Mouse (Mus musculus) embryo, embryonic 11 days (tissue): Measurements from ENCODE around the gene Nme4.

Experiments used
- DNase-seq: peaks from one replicate; pipeline ENCODE4 v3.0.0-alpha.2; 2015

Gene Nme4

DNA sequence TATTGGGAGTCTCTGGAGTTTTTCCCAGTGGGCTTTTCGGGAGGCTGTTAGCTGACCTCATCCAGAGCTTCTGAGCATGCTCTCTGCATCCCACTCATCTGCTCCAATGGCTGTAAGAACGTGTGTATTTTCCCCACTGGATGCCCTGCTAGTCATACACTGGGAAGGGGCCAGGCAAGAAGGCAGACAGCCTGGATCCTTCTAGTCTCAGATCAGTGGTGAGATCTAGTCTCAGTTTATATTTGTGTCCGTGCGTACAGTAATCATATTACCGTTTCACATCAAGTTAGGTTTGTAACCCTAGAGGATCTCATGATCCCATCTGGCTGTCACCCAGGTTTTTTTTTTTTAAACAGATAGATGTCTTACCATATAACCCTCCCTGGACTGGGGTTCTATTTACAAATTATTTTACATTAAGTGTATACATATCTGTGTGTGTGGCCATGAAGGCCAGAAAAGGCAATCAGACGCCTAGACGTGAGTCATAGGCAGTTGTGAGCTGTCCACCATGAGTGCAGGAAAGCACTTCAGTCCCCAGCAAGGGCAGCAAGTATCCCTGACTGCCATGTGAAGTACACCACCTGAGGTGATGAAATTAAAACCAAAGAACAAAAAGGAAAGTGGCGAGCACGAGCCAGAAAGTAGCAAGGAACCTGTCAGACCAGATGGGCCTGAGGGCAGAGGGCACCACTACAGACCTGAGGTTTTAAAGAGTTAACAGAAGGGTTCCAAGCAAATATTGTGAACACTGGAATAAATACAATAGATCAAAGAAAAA is 37.4 kb downstream of the Nme4 start:
- no peak for DNase-seq

GRCm38 (mm10) chr17:26057278-26057677 is 38.1 kb downstream of the Nme4 start:
- no peak for DNase-seq

DNA sequence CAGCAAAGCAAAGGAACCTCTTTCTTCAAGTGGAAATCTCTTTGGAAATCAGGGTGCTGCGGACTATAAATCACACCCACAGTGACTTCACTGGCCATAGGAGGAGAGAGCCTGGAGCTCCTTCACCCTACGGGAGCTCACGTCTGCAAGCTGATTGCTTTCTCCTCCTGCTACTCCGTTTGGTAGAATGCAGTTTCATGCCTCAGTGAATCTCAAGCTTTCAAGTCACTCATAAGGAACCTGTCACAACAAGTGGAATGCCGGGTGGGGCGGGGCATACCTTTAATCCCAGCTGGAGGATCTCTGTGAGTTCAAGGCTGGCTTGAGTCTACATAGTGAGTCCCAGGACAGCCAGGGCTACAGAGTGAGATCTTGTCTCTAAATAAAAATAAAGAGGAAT is 40.2 kb downstream of the Nme4 start:
- DNase-seq: no peak

DNA sequence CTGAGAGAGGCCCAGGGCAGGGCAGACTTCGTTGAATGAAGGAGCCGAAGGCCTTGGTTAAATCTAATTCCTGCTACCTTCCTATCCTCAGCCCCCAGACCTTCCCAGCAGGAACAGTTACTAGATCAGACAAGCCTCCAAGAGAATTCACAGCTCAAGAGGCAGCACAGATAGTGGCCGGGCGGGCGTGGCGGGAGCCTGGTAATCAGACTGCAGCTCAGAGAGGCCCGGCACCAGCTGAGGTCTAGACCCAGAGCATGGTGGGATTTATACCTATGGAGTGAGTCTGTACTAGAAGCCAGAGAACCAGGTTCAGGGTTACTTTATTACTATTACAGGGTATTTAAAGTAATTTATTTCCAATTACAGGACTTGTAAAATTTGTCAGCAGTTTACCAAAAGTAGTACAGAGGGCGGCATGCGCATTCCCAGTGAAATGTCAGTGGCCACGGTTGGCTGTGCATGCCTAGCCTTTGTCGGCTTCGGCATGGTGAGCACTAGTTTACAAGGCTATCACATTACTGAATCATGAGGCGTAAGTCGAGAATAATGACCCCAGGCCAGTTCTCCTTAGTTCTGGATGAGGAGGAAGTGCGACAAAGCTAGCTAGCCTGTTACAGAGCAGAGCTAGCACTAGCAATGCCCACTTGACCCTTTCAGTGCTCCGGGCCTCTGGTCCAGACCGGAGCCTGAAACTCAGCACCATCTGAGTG is 41.1 kb downstream of the Nme4 start:
- DNase-seq: peak; percentile 39

GRCm38 (mm10) chr17:26052706-26053105 is 42.7 kb downstream of the Nme4 start:
- no peak for DNase-seq

DNA sequence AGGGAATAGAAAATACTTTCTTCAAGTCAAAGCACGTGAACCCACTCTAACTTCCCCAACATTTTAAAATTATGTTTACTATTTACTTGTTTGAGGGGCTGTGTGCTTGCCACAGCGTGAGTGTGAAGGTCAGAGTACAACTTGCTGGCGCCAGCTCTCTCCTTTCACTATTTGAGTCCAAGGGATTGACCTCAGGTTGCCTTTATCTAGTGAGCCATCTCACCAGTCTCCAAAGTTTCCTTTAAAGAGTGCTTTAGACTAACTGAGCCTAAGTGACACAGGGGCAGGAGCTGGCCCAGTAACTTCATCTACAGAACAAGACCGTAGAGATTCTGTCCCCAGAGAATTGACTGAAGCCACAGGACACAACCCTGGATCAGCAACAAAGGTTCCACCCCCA is 43.3 kb downstream of the Nme4 start:
- no peak for DNase-seq

DNA sequence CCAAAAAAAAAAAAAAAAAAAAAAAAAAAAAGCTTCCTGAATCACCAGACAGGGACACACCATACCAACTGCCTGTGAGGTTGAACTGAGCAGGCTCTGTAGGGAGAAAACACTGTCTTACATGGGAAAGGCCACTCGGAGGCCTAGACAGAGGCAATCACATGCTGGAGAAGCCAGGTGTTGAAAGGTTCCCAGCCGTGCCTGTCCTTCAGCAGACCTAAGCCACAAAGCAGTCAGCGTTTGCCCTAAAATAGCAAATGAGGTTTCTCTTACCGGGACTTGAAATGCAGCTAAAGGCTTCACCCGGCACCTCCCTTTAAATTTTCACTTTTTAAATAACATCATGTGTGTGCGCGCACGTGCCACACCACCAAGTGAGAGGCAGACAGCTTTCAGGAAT is 47.3 kb downstream of the Nme4 start:
- DNase-seq: no peak

DNA sequence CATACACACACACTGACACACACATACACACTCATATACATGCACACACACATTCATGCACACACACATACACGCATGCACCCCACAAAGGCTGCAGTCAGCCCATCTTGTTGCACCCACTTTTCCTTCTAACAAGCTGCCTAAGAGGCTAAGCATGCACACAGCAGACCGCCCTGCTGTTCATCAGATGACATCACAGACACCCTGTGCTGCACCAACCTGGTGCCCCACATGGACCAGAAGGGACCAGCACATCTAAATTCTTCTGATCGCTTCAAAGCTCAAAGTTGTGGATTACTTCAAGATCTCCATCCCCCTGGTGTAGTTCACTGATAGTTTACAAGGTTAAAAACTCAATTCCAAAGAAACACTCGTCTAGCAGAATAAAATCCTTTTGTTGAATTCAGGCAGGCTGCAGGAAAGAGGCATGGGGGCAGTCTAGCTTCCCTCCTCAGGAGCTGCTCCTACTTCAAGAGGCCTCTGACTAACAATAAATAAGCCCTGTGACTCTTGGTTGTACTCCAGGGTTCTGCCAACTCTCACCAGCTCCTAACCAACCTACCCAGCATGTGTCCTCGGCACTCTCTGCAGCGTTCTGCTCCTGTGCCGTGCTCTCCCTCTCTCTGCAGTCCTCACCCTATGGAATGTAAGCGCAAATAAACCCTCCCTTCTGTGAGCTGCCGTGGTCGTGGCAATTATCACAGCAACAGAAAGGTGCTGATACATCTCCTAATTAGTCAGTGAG is 49.0 kb downstream of the Nme4 start:
- no peak for DNase-seq

DNA sequence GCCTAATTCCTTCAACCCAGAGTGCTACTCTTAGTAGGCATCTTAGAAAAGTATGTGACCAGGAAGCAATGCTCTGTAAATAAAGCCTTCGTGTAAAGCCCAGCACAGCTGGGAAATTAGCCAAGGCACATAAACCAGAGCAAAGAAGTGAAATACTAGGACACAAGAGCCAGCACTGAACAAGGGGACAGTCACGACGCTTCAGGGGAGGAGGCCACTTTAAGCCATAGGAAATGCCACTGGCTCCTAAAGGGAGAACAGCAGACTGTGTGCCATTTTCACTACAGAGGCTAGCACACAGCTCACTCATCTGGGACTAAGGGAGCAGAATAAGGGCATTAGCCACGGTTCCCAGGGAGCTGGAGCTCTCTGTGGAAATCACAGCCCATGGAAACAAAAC is 50.1 kb downstream of the Nme4 start:
- DNase-seq: peak; percentile 3

- DNase-seq: no peak
These were observed 52.2 kb downstream of the Nme4 start for GRCm38 (mm10) chr17:26043249-26043636.

- DNase-seq: no peak
These were observed 52.7 kb downstream of the Nme4 start for GRCm38 (mm10) chr17:26042599-26043248.
